Mouse (Mus musculus): Measurements from ENCODE around the gene Olfr975. TPM values are rescaled to one million over a fixed set of nuclear protein-coding genes. Genes with fewer than 3 reads are reported as not detected.

Olfr975 gene
- polyA plus RNA-seq (2012; rRNA removed): 0.03 and 0.05 TPM in 2 replicates

DNA sequence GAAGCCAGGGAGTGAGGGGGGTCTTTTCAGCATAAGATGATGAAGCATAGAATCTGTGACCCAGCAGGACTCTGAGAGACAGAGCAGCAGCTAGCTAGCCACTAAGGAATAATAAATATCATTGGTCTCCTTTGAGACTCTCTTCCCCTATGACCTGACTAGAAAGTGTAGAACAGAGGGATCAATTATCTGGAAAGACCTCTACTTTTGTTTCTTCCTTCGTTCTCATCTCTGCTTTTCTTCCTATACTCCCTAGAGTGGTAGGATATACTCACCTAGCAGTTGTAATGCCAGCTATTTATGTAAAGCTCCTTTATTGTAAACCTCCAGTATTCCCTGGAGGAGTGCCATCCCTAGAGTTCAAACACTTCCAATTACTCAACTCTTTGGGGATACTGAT lies at the start of gene Olfr975:
Olfr975 (minus strand) TSS at position 101 of the 400 bp plus-strand sequence.

DNA sequence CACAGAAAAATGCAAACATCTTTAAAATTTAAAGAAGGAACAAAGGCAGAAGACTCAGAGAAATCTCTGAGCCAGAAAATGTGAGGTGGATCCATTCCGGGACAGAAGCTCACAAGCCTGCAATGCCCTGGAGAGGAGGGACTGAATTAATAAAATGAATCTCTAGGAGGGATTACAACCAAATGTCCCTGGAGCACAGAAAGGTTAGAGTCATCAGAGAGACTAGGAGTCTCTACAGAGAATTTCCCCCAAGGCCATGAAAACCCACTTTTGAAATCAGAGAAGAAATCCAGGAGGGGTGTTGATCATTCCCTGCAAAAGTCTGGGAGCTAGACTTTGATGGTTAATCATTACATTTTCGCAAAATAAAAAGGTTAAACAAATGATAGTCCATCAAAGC lies 40.0 kb upstream of the Olfr975 start, which contains the start of gene Olfr978:
Olfr978 (plus strand) TSS at position 301 of the 400 bp plus-strand sequence.

DNA sequence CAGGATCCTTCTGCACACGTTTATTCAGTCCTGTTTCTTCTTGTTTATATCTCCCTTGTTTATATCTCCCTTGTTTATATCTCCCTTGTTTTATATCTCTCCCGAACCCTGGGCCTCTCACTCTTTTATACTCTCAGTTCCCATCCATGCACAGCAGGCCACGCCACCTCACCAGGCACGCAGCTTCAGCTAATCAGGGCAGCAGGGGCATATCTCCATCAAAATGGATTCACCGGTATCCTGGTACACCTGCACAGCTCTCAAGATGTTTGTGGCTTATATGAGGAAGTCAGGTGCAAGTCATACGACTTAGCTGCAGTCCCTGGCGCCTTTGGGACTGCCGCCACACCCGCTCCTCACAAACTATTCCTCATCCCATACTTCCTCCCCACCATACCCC lies 9.2 kb upstream of the Olfr975 start, which contains the start of gene Olfr976:
Olfr976 (minus strand) TSS at position 101 of the 400 bp plus-strand sequence.

DNA sequence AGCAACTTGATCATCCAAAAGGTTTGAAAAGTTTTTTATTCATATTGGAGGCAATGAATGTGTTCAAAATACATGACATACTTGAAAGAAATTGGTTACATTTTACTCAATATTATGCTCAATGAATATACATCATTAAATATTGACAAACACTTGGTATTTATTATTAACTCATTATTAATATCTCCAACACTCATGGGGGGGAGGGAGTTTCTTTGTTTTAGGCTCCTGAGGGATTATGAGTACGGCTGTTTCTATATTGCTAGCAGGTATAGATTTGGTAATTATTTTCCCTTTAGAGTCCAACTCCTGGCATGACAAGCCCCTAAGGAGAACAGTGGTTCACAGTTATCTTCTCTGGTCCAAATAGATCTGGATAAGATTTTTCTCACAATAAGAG lies 14.6 kb downstream of the Olfr975 start, which contains the start of gene Olfr974:
Olfr974 (plus strand) TSS at position 301 of the 400 bp plus-strand sequence.

DNA sequence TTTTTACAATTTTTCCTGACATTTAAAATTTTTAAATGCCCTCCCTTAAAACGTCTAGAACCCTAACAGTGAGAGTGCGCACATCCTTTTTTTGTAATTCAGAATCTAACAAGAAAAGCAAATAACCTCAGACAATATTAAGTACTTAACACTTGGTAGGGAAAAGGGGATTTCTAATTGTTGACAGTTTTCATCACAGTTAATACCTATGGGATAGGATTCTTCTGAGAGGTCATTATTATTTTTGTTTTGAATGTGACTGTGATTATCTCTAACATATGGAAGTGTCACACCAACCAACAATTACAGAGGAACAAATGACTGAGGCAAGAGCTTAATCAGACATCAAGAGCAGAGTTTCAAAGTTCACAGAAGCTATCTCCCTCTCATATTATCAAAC lies 44.8 kb downstream of the Olfr975 start, which contains the start of gene Olfr229:
Olfr229 (plus strand) TSS at position 301 of the 400 bp plus-strand sequence.

Other genes starting within 250 kb of the Olfr975 start
- not detected in 2 replicates for gene Olfr149, start 244.9 kb downstream of the Olfr975 start, polyA plus RNA-seq (2012; rRNA removed)
- gene Olfr965, start 240.7 kb downstream of the Olfr975 start, polyA plus RNA-seq (2012; rRNA removed): not detected in 2 replicates
- not detected in 2 replicates for gene Olfr150, start 221.1 kb downstream of the Olfr975 start, polyA plus RNA-seq (2012; rRNA removed)
- gene Olfr967, start 205.8 kb downstream of the Olfr975 start, polyA plus RNA-seq (2012; rRNA removed): not detected in 2 replicates
- gene Olfr968, start 168.8 kb downstream of the Olfr975 start, polyA plus RNA-seq (2012; rRNA removed): not detected in 2 replicates
- not detected in 2 replicates for gene Olfr969, start 161.1 kb downstream of the Olfr975 start, polyA plus RNA-seq (2012; rRNA removed)
- not detected in 2 replicates for gene Olfr970, start 143.2 kb downstream of the Olfr975 start, polyA plus RNA-seq (2012; rRNA removed)
- not detected in 2 replicates for gene Olfr971, start 115.2 kb downstream of the Olfr975 start, polyA plus RNA-seq (2012; rRNA removed)
- not detected in 2 replicates for gene Olfr972, start 85.6 kb downstream of the Olfr975 start, polyA plus RNA-seq (2012; rRNA removed)
- gene Olfr229, start 44.7 kb downstream of the Olfr975 start, polyA plus RNA-seq (2012; rRNA removed): not detected in 2 replicates
- gene Olfr974, start 14.5 kb downstream of the Olfr975 start, polyA plus RNA-seq (2012; rRNA removed): not detected in 2 replicates
- not detected in 2 replicates for gene Olfr976, start 9.1 kb upstream of the Olfr975 start, polyA plus RNA-seq (2012; rRNA removed)
- not detected in 2 replicates for gene Olfr978, start 40.1 kb upstream of the Olfr975 start, polyA plus RNA-seq (2012; rRNA removed)
- gene Olfr979, start 51.4 kb upstream of the Olfr975 start, polyA plus RNA-seq (2012; rRNA removed): not detected in 2 replicates
- not detected in 2 replicates for gene Olfr980, start 57.5 kb upstream of the Olfr975 start, polyA plus RNA-seq (2012; rRNA removed)
- not detected in 2 replicates for gene Olfr981, start 69.4 kb upstream of the Olfr975 start, polyA plus RNA-seq (2012; rRNA removed)
- gene Olfr982, start 121.8 kb upstream of the Olfr975 start, polyA plus RNA-seq (2012; rRNA removed): not detected in 2 replicates
- gene Olfr983, start 141.5 kb upstream of the Olfr975 start, polyA plus RNA-seq (2012; rRNA removed): not detected in 2 replicates
- not detected in 2 replicates for gene Olfr984, start 162.2 kb upstream of the Olfr975 start, polyA plus RNA-seq (2012; rRNA removed)
- not detected in 2 replicates for gene Olfr985, start 178.1 kb upstream of the Olfr975 start, polyA plus RNA-seq (2012; rRNA removed)
- gene Tmem225, start 196.1 kb upstream of the Olfr975 start, polyA plus RNA-seq (2012; rRNA removed): not detected in 2 replicates
- not detected in 2 replicates for gene Olfr986, start 228.9 kb upstream of the Olfr975 start, polyA plus RNA-seq (2012; rRNA removed)
- gene Zfp202, start 240.3 kb upstream of the Olfr975 start, polyA plus RNA-seq (2012; rRNA removed): 8.2 and 8.7 TPM in 2 replicates

All from central nervous system, embryonic 14 days (tissue).